Mouse (Mus musculus) ES-CJ7 (cell line): Measurements from ENCODE around the gene Zbtb41.
"Not testable (repeated sequence)": the region's sequence is repeated elsewhere in the genome, so short reads cannot be mapped to it uniquely, and the experiment has no call there.

Experiments used
- DNase-seq: peaks from one replicate; pipeline ENCODE4 v3.0.0; 2011; ENCODE audit warnings: low read depth, low spot score

Gene Zbtb41

DNA sequence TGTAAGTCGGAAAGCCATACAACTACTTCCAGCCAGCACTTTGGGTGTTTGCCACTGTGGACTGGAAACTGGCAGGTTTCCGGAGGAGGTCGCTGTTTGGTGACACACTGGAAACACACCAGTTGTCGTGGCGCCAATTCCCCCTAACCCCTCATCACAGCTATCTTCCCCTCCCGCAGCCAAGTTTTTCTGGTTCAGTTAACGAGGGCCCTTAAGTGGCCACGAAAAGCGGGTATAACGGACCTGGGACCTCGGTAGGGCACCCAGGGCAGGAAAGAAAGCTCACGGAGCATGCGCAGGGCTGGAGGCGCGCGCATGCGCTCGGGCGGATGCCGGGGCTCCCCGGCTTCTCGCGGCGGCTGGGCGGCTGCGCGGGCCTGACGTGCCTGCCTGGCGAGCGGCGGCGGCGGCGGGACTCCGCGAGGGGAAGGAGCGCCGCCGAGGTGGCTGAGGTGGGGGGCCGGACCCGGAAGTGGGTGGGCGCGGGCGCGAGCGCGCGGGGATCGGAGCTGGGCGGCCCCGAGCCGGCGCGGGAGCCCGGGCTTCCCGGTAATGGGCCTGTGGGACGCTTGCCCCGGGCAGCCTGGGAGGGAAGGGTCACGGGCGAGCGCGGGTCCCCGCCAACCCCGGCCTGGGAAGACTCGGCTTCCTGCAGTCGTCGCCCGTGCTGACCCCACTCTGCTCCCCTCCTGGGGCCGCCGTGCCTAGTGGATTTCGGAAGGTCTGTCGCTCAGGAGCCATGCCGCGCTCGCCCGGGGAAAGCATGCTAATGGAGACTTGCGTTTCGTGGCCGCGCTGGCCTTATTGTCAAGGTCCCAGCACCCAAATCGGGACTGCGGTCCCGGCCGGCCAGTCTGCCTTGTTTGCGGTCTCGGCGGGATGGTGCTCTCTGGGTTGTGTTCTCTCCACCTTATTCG lies at the start of gene Zbtb41:
Gene Zbtb41 (plus strand): TSS at position 414 of the 917 bp plus-strand sequence.
- peak; percentile 89 for DNase-seq

- DNase-seq, result no peak
Measured at GRCm38 (mm10) chr1:139375900-139376299, 46.2 kb upstream of the Zbtb41 start.

DNA sequence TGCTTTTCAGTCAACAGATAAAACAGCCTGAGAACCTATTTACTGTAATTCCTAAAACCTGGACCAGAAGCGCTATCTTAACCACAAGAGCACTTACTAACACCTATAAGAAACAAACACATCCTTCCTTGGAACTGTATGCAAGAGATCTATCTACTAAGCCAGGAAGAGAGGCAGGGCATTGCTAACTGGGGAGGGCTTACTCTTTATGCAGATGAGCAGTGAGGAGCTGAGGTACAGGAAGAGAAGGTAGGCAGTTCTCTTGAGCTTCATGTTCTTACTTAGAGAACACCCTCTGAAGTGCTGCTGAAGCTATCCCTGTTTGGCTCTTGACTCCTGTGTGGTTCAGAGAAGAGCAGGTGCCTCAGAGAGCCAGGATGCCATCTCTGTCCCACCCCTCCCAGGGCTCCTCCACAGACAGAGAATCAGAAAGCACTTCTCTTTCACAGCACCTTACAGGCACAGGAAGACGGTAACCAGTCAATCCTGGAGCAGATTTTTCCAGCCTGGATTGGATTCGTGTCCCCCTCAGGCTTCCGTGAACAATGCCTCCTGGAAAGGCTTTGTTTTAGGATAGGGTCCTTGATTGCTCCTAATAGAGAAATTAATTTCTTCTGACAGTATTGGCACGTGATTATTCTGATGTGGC lies 45.3 kb upstream of the Zbtb41 start, which contains the start of gene Crb1:
Gene Crb1 (minus strand): TSS at position 463 of the 649 bp plus-strand sequence.
- peak; percentile 58 for DNase-seq

DNA sequence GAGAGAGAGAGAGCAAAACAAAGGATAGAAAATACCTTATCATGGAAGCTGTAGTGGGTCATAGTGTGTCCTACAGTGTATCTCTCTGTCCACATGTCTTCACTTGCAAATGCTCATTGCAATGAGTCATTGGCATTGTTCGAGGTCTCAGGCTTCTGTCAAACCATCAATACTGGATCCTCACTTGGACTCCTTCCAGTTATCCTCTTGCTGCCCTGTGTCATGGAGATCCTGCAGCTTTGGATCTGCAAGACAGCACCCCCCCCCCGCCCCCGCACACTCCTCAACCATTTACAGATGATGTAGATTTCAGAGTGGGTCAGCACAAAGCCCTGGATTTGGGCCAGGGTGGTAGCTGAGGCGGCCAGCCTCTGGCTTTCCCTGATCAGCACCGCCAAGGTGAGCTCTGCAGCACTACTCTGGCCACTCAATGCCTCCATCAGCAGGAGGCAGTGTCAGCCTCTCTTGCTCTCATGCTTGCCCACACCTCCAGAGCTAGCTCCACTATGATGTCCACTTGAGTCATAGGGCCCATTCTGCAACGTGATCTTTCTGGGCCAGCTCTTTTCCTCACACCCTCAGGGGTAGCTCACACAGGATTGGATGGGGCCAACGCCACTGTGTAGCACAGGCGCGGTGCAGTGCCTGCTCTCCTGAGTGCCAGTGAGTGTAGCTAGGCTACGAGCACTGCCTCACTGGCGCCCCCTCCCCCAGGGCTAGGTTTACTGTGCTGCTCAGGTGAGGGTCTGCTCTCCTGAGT lies 43.0 kb upstream of the Zbtb41 start:
- DNase-seq, result peak; percentile 75

DNA sequence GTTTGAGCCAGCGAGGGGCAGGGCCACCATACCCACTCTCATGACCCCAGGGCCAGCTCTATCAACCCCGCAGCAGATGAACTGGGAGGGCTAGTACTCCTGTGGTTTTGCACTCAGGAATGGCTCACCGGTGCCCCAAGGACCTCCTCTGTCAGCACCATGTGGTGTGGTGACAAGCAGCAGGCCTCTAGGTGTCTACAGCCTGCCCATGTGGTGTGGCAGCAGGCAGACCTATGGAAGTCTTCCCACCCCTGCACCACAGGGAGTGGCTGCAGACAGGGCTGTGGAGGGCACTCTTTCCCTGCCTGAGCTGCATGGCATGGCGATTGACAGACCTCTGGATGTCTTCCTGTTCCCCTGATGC lies 42.5 kb upstream of the Zbtb41 start:
- DNase-seq, result no peak

GRCm38 (mm10) chr1:139391747-139392146 lies 30.3 kb upstream of the Zbtb41 start:
- no peak for DNase-seq

- no peak for DNase-seq
Measured at GRCm38 (mm10) chr1:139396589-139396988, 25.5 kb upstream of the Zbtb41 start.

- no peak for DNase-seq
Measured at GRCm38 (mm10) chr1:139405766-139406165, 16.3 kb upstream of the Zbtb41 start.

DNA sequence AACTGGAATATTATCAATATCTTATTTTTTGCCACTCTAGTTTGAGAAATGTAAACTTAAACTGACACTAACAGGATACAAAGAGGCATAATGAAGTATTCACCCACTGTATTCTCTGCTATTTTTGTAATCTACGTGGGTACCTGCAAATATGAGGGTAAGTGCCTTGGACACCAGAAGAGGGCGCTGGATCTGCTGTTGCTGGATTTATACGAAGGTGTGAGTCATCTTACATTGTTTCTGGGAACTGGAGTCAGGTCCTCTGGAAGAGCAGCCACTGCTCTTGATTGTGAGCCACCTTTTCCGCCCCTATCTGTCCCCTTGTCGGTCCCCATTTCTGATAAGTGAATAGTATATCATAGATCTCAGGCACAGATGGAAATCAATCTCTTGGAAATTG lies 14.4 kb upstream of the Zbtb41 start:
- peak; percentile 66 for DNase-seq

- DNase-seq, result peak; percentile 89
Measured at GRCm38 (mm10) chr1:139412365-139412764, 9.7 kb upstream of the Zbtb41 start.

DNA sequence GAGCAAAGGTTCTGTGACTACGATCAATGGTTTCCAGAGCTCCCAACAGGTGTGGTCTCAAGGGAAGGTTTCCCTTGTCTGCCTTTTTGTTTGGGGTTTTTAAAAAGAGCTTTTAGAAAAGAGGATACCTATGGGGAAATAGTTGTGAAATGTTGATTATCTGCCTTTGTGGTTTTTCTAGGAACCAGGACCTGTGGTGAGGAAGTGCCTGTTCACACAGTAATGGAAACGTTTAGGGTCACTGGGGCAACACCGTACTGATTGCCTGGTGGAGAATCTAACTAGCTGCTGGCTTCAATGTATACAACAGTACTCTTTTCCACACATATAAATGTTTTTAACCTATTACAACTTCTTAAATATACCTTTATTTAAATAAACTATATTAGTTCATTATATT lies 8.6 kb upstream of the Zbtb41 start:
- no peak for DNase-seq

DNA sequence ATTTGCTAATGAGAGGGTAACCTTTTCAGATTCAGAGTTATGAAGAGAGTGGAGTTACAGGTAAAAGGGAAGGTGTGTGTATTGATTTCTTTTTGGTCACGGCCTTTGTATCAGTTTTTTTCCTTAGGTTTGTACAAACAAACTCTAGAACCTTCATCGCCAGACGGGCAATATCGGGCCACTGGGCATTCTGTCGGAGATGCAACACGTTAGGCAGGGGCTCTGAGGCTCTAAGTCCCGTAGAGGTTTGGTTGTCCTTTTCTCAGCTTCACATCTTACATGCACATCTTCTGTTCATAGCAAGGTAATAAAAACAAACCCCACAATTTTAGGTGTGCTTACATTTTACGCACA lies 590 bp upstream of the Zbtb41 start:
- no peak for DNase-seq

GRCm38 (mm10) chr1:139422941-139423340 lies 853 bp downstream of the Zbtb41 start:
- DNase-seq, result no peak

DNA sequence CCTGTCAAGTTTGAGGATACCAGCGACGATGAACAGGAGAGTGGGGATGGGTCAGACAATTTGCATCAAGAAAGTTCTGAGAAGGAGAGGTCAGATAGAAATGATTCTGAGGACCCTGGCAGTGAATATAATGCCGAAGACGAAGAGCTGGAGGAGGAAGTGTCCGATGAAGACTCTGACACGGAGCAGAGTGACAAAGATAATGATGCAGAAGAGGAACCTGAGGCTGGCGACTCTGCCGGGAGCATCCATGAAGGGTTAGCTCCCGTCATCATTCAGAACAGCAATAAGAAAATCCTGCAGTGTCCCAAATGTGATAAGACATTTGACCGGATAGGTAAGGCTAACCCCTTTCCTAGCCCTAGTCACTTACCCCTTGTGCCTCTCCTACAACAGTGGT lies 1.8 kb downstream of the Zbtb41 start:
- DNase-seq, result no peak

DNA sequence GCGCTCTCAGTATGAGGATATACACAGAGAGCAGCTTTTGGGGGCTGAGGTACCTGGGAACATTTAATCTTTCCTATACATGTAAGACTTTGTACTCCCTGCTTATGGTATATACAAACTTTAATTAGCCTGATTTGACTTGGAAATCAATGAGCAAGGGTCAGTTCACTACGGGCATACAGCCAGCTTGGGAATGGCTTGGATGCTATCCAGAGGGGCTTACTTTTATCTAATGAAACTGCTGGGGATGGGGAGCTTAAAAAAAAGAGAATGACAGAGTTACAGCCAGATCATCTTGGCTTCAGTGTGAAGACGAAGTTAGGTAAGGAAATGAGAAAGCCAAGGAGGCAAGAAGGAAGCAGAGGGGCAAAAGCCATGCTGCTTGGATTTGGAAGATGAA lies 2.9 kb downstream of the Zbtb41 start:
- DNase-seq, result no peak

DNA sequence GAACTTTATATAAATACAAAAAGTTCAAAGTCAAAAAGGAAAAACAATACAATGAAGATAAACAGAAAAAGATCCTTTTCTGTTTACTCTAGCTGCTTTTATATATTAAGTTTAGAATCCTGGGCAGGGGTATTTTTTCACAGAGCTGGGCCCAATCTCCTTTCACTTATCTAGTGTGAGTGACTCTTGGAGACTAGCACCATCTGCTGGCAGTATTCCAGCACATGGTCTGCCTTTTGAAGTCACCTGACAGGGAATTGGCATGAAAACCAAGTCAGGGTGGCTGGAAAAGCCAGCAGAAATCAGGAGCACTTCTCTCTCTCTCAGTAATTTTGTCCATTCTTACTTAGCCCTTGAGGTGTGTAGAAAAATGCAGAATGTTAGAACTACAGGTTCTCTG lies 16.3 kb downstream of the Zbtb41 start:
- DNase-seq, result peak; percentile 88

DNA sequence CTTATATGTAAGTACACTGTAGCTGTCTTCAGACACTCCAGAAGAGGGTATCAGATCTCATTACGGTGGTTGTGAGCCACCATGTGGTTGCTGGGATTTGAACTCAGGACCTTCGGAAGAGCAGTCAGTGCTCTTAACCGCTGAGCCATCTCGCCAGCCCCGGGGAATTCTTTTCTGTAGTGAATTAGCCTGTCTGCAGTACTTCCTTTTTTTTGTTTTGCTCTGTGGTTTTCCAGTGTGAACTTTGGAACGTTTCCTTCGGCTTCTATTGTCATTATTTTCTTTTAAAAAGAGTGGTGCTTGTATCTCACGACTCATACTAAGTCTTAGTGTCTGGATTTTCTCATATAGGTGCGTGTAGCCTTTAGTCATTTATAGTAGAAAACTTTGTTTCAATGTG lies 21.0 kb downstream of the Zbtb41 start:
- DNase-seq, result not testable (repeated sequence)

GRCm38 (mm10) chr1:139454340-139455225 lies 32.5 kb downstream of the Zbtb41 start, which contains the start of gene Aspm:
Gene Aspm, plus strand, starts transcription at chr1:139454772.
- DNase-seq, result peak; percentile 97

- DNase-seq, result peak; percentile 76
Measured at GRCm38 (mm10) chr1:139455226-139455869, 33.3 kb downstream of the Zbtb41 start.

GRCm38 (mm10) chr1:139460807-139461206 lies 38.7 kb downstream of the Zbtb41 start:
- no peak for DNase-seq

DNA sequence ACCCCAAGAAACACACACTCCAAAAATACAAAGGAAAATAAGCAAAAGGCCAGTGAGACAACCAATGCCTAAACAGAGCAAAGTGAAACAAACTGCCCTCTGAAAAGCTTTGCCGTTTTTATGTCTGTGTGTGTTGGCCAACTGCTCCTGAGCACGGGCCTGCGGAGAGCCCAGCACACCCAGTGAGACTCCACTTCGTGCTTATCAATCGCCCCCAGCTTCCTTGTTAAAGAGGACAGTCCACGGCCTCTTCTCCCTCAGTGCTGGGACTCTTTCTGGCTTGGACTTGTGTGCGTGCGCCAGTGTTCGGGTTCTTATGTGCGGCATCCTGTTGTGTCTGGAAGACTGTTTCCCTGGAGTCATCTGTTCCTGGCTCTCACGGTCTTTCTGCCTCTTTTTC lies 43.8 kb downstream of the Zbtb41 start:
- no peak for DNase-seq
